Mouse (Mus musculus) myocyte (in vitro differentiated cells): ENCODE results near the gene Zc3h12c.

ENCODE experiments used
- CEBPB ChIP-seq: IDR thresholded peaks from 2 replicates; pipeline ENCODE4 v1.6.1; 2011; ENCODE audit warnings: mild to moderate bottlenecking, moderate library complexity; ENCODE audit not compliant: poor library complexity, insufficient read depth, severe bottlenecking
- E2F4 ChIP-seq: IDR thresholded peaks from one replicate; pipeline ENCODE4 v1.6.1; 2011; ENCODE audit warnings: mild to moderate bottlenecking, control low read depth, moderate library complexity; ENCODE audit not compliant: insufficient read depth
- MAX ChIP-seq: IDR thresholded peaks from one replicate; pipeline ENCODE4 v1.6.1; 2011; ENCODE audit warnings: low read depth, mild to moderate bottlenecking, control low read depth
- MYOD1 ChIP-seq, 3 experiments: IDR thresholded peaks; one replicate each; pipeline ENCODE4 v1.6.1; 2011; ENCODE audit warnings: control low read depth in 2 of 3, low read depth in 2 of 3, mild to moderate bottlenecking in 2 of 3, moderate library complexity in 1 of 3; ENCODE audit not compliant: insufficient read length in 2 of 3, control insufficient read depth in 1 of 3
- MYOG ChIP-seq, 3 experiments: IDR thresholded peaks; one replicate each; pipeline ENCODE4 v1.6.1; 2011; ENCODE audit warnings: control low read depth in 2 of 3, low read depth in 2 of 3, mild to moderate bottlenecking in 2 of 3; ENCODE audit not compliant: insufficient read length in 2 of 3, control insufficient read depth in 1 of 3, insufficient read depth in 1 of 3
- POLR2A ChIP-seq: IDR thresholded peaks from one replicate; pipeline ENCODE4 v1.6.1; 2011; ENCODE audit warnings: low read depth, mild to moderate bottlenecking, control low read depth, moderate library complexity; ENCODE audit not compliant: insufficient read length
- POLR2AphosphoS2 ChIP-seq: IDR thresholded peaks from one replicate; pipeline ENCODE4 v1.6.1; 2011; ENCODE audit warnings: low read depth, control low read depth; ENCODE audit not compliant: insufficient read length
- REST ChIP-seq: IDR thresholded peaks from one replicate; pipeline ENCODE4 v1.6.1; 2011; ENCODE audit warnings: mild to moderate bottlenecking, control low read depth, moderate library complexity; ENCODE audit not compliant: insufficient read depth, insufficient read length
- TCF12 ChIP-seq: IDR thresholded peaks from one replicate; pipeline ENCODE4 v1.6.1; 2011; ENCODE audit warnings: mild to moderate bottlenecking, control low read depth; ENCODE audit not compliant: poor library complexity, insufficient read depth, severe bottlenecking
- TCF3 ChIP-seq: IDR thresholded peaks from one replicate; pipeline ENCODE4 v1.6.1; 2011; ENCODE audit warnings: low read depth, control low read depth; ENCODE audit not compliant: insufficient read length
- USF1 ChIP-seq: IDR thresholded peaks from one replicate; pipeline ENCODE4 v1.6.1; 2011; ENCODE audit warnings: low read depth, mild to moderate bottlenecking, control low read depth, moderate library complexity

- no peak for TF ChIP-seq CEBPB
- TF ChIP-seq POLR2A, result no peak
- TF ChIP-seq MAX, result no peak
- no peak for TF ChIP-seq POLR2AphosphoS2
- TF ChIP-seq TCF12, result no peak
- no peak for TF ChIP-seq MYOG (IDR thresholded peaks at IDR 0.05; ENCODE audit: control insufficient read depth in 1 of 3, insufficient read depth in 1 of 3, insufficient read length in 2 of 3, low read depth in 2 of 3)
- no peak for TF ChIP-seq MYOD1 (IDR thresholded peaks at IDR 0.05; ENCODE audit: control insufficient read depth in 1 of 3, insufficient read length in 2 of 3, low read depth in 2 of 3)
- TF ChIP-seq E2F4, result no peak
- TF ChIP-seq TCF3, result no peak
- no peak for TF ChIP-seq USF1
- no peak for TF ChIP-seq REST
These were observed 75.3 kb downstream of the Zc3h12c start for GRCm38 (mm10) chr9:52093108-52093507.
